Comparison of ENCODE assay signal across 22 mouse cellular contexts in genomic region chr4:43743099-43743498, GRCm38 (mm10). TPM values are rescaled to one million over a fixed set of nuclear protein-coding genes. Genes with fewer than 3 reads are reported as not detected.
DNase-seq lines count a peak whose midpoint lies in the region; TF ChIP-seq lines count a peak whose summit lies in the region.
"Had no signal": no experiment of that assay in that cellular context is flagged by ENCODE, and none has a peak within 500 bp of the region (broad histone marks: within the 10 kb centered on the region; RNA-seq: fewer than 3 reads in every experiment).

No protein-coding gene starts in this region.

- TF ChIP-seq CTCF in heart, adult 2 months (IDR thresholded peaks at IDR 0.05) = peak; percentile 76
- TF ChIP-seq CTCF in lung, adult 2 months (IDR thresholded peaks at IDR 0.05; ENCODE audit: insufficient read depth, low read length) = no peak

- TF ChIP-seq POLR2A in heart, adult 2 months (IDR thresholded peaks at IDR 0.05; ENCODE audit: insufficient read depth, low read depth, low read length) = no peak
- TF ChIP-seq POLR2A in lung, adult 2 months (IDR thresholded peaks at IDR 0.05; ENCODE audit: borderline replicate concordance, extremely low read depth, low read depth, low read length) = no peak

- intact Hi-C loops in heart, adult 2 months (cut with DNase I) = loop anchor here (1.0 to 10.0 kb wide), 2 partner anchors 18 to 242 kb away; partner anchors contain the start of gene Ccin

- no peaks in the 10 kb centered on the region for H3K79me2 ChIP-seq in heart, adult 2 months (replicated peaks; ENCODE audit: control insufficient read depth, insufficient read depth, low read length)

- no peaks in the 10 kb centered on the region; the same call in 1 of the 2 replicates for H3K36me3 ChIP-seq in heart, adult 2 months (ENCODE audit: control insufficient read depth, insufficient read depth, low read length)
- H3K36me3 ChIP-seq: embryonic facial prominence, embryonic 13.5 days; heart, embryonic 15.5 days; hindbrain, embryonic 10.5 days; limb, embryonic 10.5 days; liver, embryonic 13.5 days; midbrain, embryonic 15.5 days; stomach, embryonic 15.5 days had no signal

- WGBS in heart, adult 2 months = 22% methylated on average over 1 of the region's 1 CpGs
- WGBS in lung, adult 2 months = 29% methylated on average over 1 of the region's 1 CpGs

- H3K4me1 ChIP-seq in heart, adult 2 months (ENCODE audit: control insufficient read depth, insufficient read depth, low read length) = peaks cover 4% of the 10 kb centered on the region
- H3K4me1 ChIP-seq in lung, adult 2 months (ENCODE audit: control insufficient read depth, insufficient read depth, low read length) = no peaks in the 10 kb centered on the region
- H3K4me1 ChIP-seq: liver, embryonic 13.5 days; midbrain, embryonic 15.5 days; stomach, embryonic 15.5 days had no signal

- H3K27ac ChIP-seq in heart, adult 2 months = peak overlapping the region; percentile 56; the same call in 1 of the 2 replicates
- H3K27ac ChIP-seq: embryonic facial prominence, embryonic 13.5 days; heart, embryonic 15.5 days; hindbrain, embryonic 10.5 days; limb, embryonic 10.5 days; liver, embryonic 13.5 days; midbrain, embryonic 15.5 days; stomach, embryonic 15.5 days had no signal

- no peak overlapping the region for H3K4me3 ChIP-seq in heart, adult 2 months
- H3K4me3 ChIP-seq in lung, adult 2 months (replicated peaks; ENCODE audit: extremely low read depth, low read depth, low read length) = no peak overlapping the region
- H3K4me3 ChIP-seq: embryonic facial prominence, embryonic 13.5 days; heart, embryonic 15.5 days; hindbrain, embryonic 10.5 days; limb, embryonic 10.5 days; liver, embryonic 13.5 days; midbrain, embryonic 15.5 days; stomach, embryonic 15.5 days had no signal

- no peak overlapping the region for H3K9ac ChIP-seq in heart, adult 2 months (ENCODE audit: low read depth, low read length)
- H3K9ac ChIP-seq: embryonic facial prominence, embryonic 13.5 days; heart, embryonic 15.5 days; liver, embryonic 13.5 days; midbrain, embryonic 15.5 days; stomach, embryonic 15.5 days had no signal

- TF ChIP-seq EP300 in heart, adult 2 months (IDR thresholded peaks at IDR 0.05; ENCODE audit: insufficient read depth, low read depth, low read length) = no peak

- no peak for DNase-seq in heart, adult 2 months
- no peak for DNase-seq in heart, adult 9 months (ENCODE audit: low spot score in 2 of 2)
- DNase-seq in kidney, postnatal 14 days = peak; percentile 21
- DNase-seq in kidney, adult 11 months = no peak
- peak; percentile 52 for DNase-seq in lung, postnatal 10 days
- no peak for DNase-seq in lung, adult 2 months
- peak; percentile 49 for DNase-seq in lung, postnatal 36 days
- no peak for DNase-seq in thymus, postnatal 0 days (ENCODE audit: low spot score)
- DNase-seq: B cell, adult 2 months; cerebellum, adult 9-10 months; liver, embryonic 13.5 days had no signal

- no peaks in the 10 kb centered on the region for H3K27me3 ChIP-seq in heart, adult 2 months (ENCODE audit: control insufficient read depth, insufficient read depth, low read length)
- H3K27me3 ChIP-seq: embryonic facial prominence, embryonic 13.5 days; heart, embryonic 15.5 days; liver, embryonic 13.5 days; midbrain, embryonic 15.5 days; stomach, embryonic 15.5 days had no signal

RNA-seq across cellular contexts. Expression of gene Spaar, which starts 13.3 kb away (rescaled TPM):
- total RNA-seq in heart, adult 2 months (2021) = 1 to 10 TPM; 4.4 to 4.8 TPM
- polyA plus RNA-seq in heart, adult 2 months (2012; rRNA removed) = 5.2 and 7.8 TPM in 2 replicates
- 5.7 and 9.4 TPM in 2 replicates for polyA plus RNA-seq in lung, adult 2 months (2012; rRNA removed)
- polyA plus RNA-seq in thymus, postnatal 0 days (2015; fragmentation: Nextera tagmentation; extraction: Ambion mirVana) = 0.28 and 0.43 TPM in 2 replicates
- total RNA-seq: megakaryocyte, adult 5-6 weeks had no signal
- polyA plus RNA-seq: hindbrain, embryonic 10.5 days; liver, embryonic 13.5 days; midbrain, embryonic 15.5 days had no signal

RNA-seq across cellular contexts. Expression of gene Hrct1, which starts 16.1 kb away (rescaled TPM):
- total RNA-seq in heart, adult 2 months (2021) = 1 to 10 TPM; 4.0 to 4.7 TPM
- 8.8 and 10.7 TPM in 2 replicates for polyA plus RNA-seq in heart, adult 2 months (2012; rRNA removed)
- polyA plus RNA-seq in lung, adult 2 months (2012; rRNA removed) = 14.4 and 15.1 TPM in 2 replicates
- polyA plus RNA-seq in thymus, postnatal 0 days (2015; fragmentation: Nextera tagmentation; extraction: Ambion mirVana) = 1.1 and 1.5 TPM in 2 replicates
- total RNA-seq: megakaryocyte, adult 5-6 weeks had no signal
- polyA plus RNA-seq: inflammation-experienced regulatory T-cells, adult 6 months had no signal

RNA-seq across cellular contexts. Expression of gene Olfr159, which starts 27.7 kb away (rescaled TPM):
- not detected for total RNA-seq in heart, adult 2 months (2021)
- polyA plus RNA-seq in heart, adult 2 months (2012; rRNA removed) = not detected in 2 replicates
- 0.13 TPM in 1 of 2 replicates, not detected in the other for polyA plus RNA-seq in lung, adult 2 months (2012; rRNA removed)
- polyA plus RNA-seq in thymus, postnatal 0 days (2015; fragmentation: Nextera tagmentation; extraction: Ambion mirVana) = not detected in 2 replicates
- total RNA-seq: adrenal gland, postnatal 4 days; gastrocnemius, postnatal 4 days; megakaryocyte, adult 5-6 weeks had no signal
- polyA plus RNA-seq: embryonic facial prominence, embryonic 13.5 days; frontal cortex, adult 2 months; heart, embryonic 15.5 days; hindbrain, embryonic 10.5 days; inflammation-experienced regulatory T-cells, adult 6 months; limb, embryonic 10.5 days; liver, embryonic 13.5 days; midbrain, embryonic 15.5 days; stomach, embryonic 15.5 days had no signal

RNA-seq across cellular contexts. Expression of gene Olfr71, which starts 33.0 kb away (rescaled TPM):
- total RNA-seq in heart, adult 2 months (2021) = not detected
- not detected in 2 replicates for polyA plus RNA-seq in heart, adult 2 months (2012; rRNA removed)
- 0.37 and 0.67 TPM in 2 replicates for polyA plus RNA-seq in lung, adult 2 months (2012; rRNA removed)
- not detected in 2 replicates for polyA plus RNA-seq in thymus, postnatal 0 days (2015; fragmentation: Nextera tagmentation; extraction: Ambion mirVana)
- total RNA-seq: adrenal gland, postnatal 4 days; gastrocnemius, postnatal 4 days; megakaryocyte, adult 5-6 weeks had no signal
- polyA plus RNA-seq: embryonic facial prominence, embryonic 13.5 days; frontal cortex, adult 2 months; heart, embryonic 15.5 days; hindbrain, embryonic 10.5 days; inflammation-experienced regulatory T-cells, adult 6 months; limb, embryonic 10.5 days; liver, embryonic 13.5 days; midbrain, embryonic 15.5 days; stomach, embryonic 15.5 days had no signal

RNA-seq across cellular contexts. Expression of gene Olfr70, which starts 42.5 kb away (rescaled TPM):
- total RNA-seq in heart, adult 2 months (2021) = not detected
- not detected in 2 replicates for polyA plus RNA-seq in heart, adult 2 months (2012; rRNA removed)
- not detected in 2 replicates for polyA plus RNA-seq in lung, adult 2 months (2012; rRNA removed)
- not detected in 2 replicates for polyA plus RNA-seq in thymus, postnatal 0 days (2015; fragmentation: Nextera tagmentation; extraction: Ambion mirVana)
- total RNA-seq: adrenal gland, postnatal 4 days; gastrocnemius, postnatal 4 days; megakaryocyte, adult 5-6 weeks had no signal
- polyA plus RNA-seq: embryonic facial prominence, embryonic 13.5 days; frontal cortex, adult 2 months; heart, embryonic 15.5 days; hindbrain, embryonic 10.5 days; inflammation-experienced regulatory T-cells, adult 6 months; limb, embryonic 10.5 days; liver, embryonic 13.5 days; midbrain, embryonic 15.5 days; stomach, embryonic 15.5 days had no signal

Comparison
In these comparisons a context has a peak if more than half of its experiments do, and no peak if none do; other contexts are left out.
1. DNase-seq: peak in kidney, postnatal 14 days (single experiment), lung, postnatal 10 days (single experiment) and lung, postnatal 36 days (single experiment); none in heart, adult 2 months (0 of 2), heart, adult 9 months (0 of 2), kidney, adult 11 months (single experiment), lung, adult 2 months (single experiment) and thymus, postnatal 0 days (single experiment).